Comparison of ENCODE assay signal across 11 mouse cellular contexts in the genomic region with DNA sequence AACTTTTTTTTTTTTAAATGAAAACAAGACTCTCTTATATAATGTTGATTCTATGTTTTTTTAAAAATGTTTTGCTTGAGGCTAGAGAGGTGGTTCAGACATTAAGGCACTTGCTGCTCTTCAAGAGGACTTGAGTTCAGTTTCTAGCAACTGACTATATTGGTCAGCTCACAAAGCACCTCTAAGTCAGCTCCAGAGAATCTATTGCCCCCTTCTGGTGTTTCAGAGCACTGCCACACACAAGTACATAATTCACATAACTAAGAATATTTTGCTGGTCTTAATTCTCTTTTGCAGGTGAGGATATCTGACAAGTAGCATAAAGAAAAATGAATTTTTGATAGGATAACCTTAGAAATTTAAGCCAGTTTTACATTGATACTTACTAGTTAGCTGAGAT. TPM values are rescaled to one million over a fixed set of nuclear protein-coding genes. Genes with fewer than 3 reads are reported as not detected.
DNase-seq lines count a peak whose midpoint lies in the region; ATAC-seq and TF ChIP-seq lines count a peak whose summit lies in the region.
"Had no signal": no experiment of that assay in that cellular context is flagged by ENCODE, and none has a peak within 500 bp of the region (broad histone marks: within the 10 kb centered on the region; RNA-seq: fewer than 3 reads in every experiment).

No protein-coding gene starts in this region.

- H3K9me3 ChIP-seq in forebrain, embryonic 14.5 days (replicated peaks; ENCODE audit: control insufficient read depth, low read length) = no peaks in the 10 kb centered on the region
- no peaks in the 10 kb centered on the region for H3K9me3 ChIP-seq in forebrain, embryonic 16.5 days (ENCODE audit: control insufficient read depth, low read length)
- H3K9me3 ChIP-seq in liver, embryonic 14.5 days (ENCODE audit: control insufficient read depth, low read length) = no peaks in the 10 kb centered on the region
- no peaks in the 10 kb centered on the region for H3K9me3 ChIP-seq in liver, embryonic 12.5 days (replicated peaks)
- H3K9me3 ChIP-seq in CH12.LX (replicated peaks; ENCODE audit: low read length) = no peaks in the 10 kb centered on the region
- H3K9me3 ChIP-seq: embryonic facial prominence, embryonic 13.5 days; stomach, embryonic 15.5 days had no signal

- H3K27ac ChIP-seq in forebrain, embryonic 14.5 days (ENCODE audit: low read depth, low read length) = no peak overlapping the region
- H3K27ac ChIP-seq in forebrain, embryonic 16.5 days (ENCODE audit: low read length) = no peak overlapping the region
- no peak overlapping the region for H3K27ac ChIP-seq in liver, embryonic 14.5 days
- H3K27ac ChIP-seq in liver, embryonic 12.5 days = no peak overlapping the region
- H3K27ac ChIP-seq in CH12.LX (ENCODE audit: insufficient read depth, low read depth) = no peak overlapping the region
- H3K27ac ChIP-seq: embryonic facial prominence, embryonic 13.5 days; stomach, embryonic 15.5 days had no signal

- TF ChIP-seq EP300 in liver, embryonic 14.5 days (IDR thresholded peaks at IDR 0.05; ENCODE audit: low read depth) = no peak
- no peak for TF ChIP-seq EP300 in CH12.LX (IDR thresholded peaks at IDR 0.05; ENCODE audit: low read length)

- no peaks in the 10 kb centered on the region for H3K27me3 ChIP-seq in forebrain, embryonic 14.5 days (replicated peaks; ENCODE audit: control insufficient read depth, insufficient read depth, low read length)
- no peaks in the 10 kb centered on the region for H3K27me3 ChIP-seq in forebrain, embryonic 16.5 days (replicated peaks; ENCODE audit: control insufficient read depth, insufficient read depth, low read length)
- no peaks in the 10 kb centered on the region for H3K27me3 ChIP-seq in liver, embryonic 14.5 days (ENCODE audit: control insufficient read depth, insufficient read depth, low read length)
- no peaks in the 10 kb centered on the region for H3K27me3 ChIP-seq in liver, embryonic 12.5 days (replicated peaks)
- no peaks in the 10 kb centered on the region for H3K27me3 ChIP-seq in CH12.LX (replicated peaks)
- H3K27me3 ChIP-seq: embryonic facial prominence, embryonic 13.5 days; stomach, embryonic 15.5 days had no signal

- ATAC-seq in forebrain, embryonic 14.5 days = no peak
- no peak for ATAC-seq in forebrain, embryonic 16.5 days
- ATAC-seq in liver, embryonic 14.5 days (ENCODE audit: insufficient read depth) = no peak
- no peak for ATAC-seq in liver, embryonic 12.5 days
- ATAC-seq: hindbrain, embryonic 16.5 days had no signal

- no peak overlapping the region for H3K4me2 ChIP-seq in forebrain, embryonic 14.5 days (ENCODE audit: low read length)
- H3K4me2 ChIP-seq in forebrain, embryonic 16.5 days (ENCODE audit: low read length) = no peak overlapping the region
- no peak overlapping the region for H3K4me2 ChIP-seq in liver, embryonic 14.5 days (ENCODE audit: low read depth)
- no peak overlapping the region for H3K4me2 ChIP-seq in liver, embryonic 12.5 days
- H3K4me2 ChIP-seq in CH12.LX (ENCODE audit: insufficient read depth, low read depth, poor library complexity, severe bottlenecking) = no peak overlapping the region
- H3K4me2 ChIP-seq: embryonic facial prominence, embryonic 13.5 days; stomach, embryonic 15.5 days had no signal

- no peaks in the 10 kb centered on the region for H3K4me1 ChIP-seq in forebrain, embryonic 14.5 days (ENCODE audit: control insufficient read depth, insufficient read depth, low read length)
- H3K4me1 ChIP-seq in forebrain, embryonic 16.5 days (replicated peaks; ENCODE audit: control insufficient read depth, insufficient read depth, low read length) = 0 out of 2 replicates have a peak, but pooled peaks cover 4% of the 10 kb centered on the region
- H3K4me1 ChIP-seq in liver, embryonic 14.5 days (replicated peaks; ENCODE audit: control insufficient read depth in 2 of 2, insufficient read depth in 2 of 2, low read length in 1 of 2) = no peaks in the 10 kb centered on the region; a peak in 1 of 4 replicates
- no peaks in the 10 kb centered on the region for H3K4me1 ChIP-seq in liver, embryonic 12.5 days
- H3K4me1 ChIP-seq in CH12.LX (ENCODE audit: control insufficient read depth in 1 of 2, insufficient read depth in 2 of 2) = peaks cover 0 to 9% of the 10 kb centered on the region in 2 experiments; a peak in 1 of 4 replicates
- H3K4me1 ChIP-seq: embryonic facial prominence, embryonic 13.5 days; stomach, embryonic 15.5 days had no signal

- TF ChIP-seq RAD21 in CH12.LX (IDR thresholded peaks at IDR 0.05; ENCODE audit: low read depth, low read length) = peak; percentile 42

- peak; percentile 36 for DNase-seq in forebrain, embryonic 14.5 days (ENCODE audit: low spot score)
- peak in 1 of 3 experiments; percentile 10 for DNase-seq in liver, embryonic 14.5 days (ENCODE audit: low read depth in 3 of 3, low spot score in 3 of 3)
- peak; percentile 41 for DNase-seq in CH12.LX (ENCODE audit: extremely low read depth)
- DNase-seq in embryo, embryonic 9.5 days (ENCODE audit: extremely low spot score) = peak; percentile 14
- DNase-seq in ovary, adult 18-20 months (ENCODE audit: low spot score) = no peak
- DNase-seq in adrenal gland, postnatal 4 days (ENCODE audit: low spot score in 2 of 2) = no peak

- dilution Hi-C loops in CH12.LX (cut with MboI; ENCODE audit: extremely low pct_ligation_motif_present, extremely low pct_unique_long_range_greater_than_20kb, low sequenced_read_pairs) = no loop called here

- TF ChIP-seq POLR2A in CH12.LX (IDR thresholded peaks at IDR 0.05; ENCODE audit: low read depth, low read length) = no peak

- no peak overlapping the region for H3K9ac ChIP-seq in forebrain, embryonic 14.5 days (ENCODE audit: low read length)
- no peak overlapping the region for H3K9ac ChIP-seq in forebrain, embryonic 16.5 days (replicated peaks; ENCODE audit: low read depth, low read length)
- no peak overlapping the region for H3K9ac ChIP-seq in liver, embryonic 14.5 days (replicated peaks)
- H3K9ac ChIP-seq in liver, embryonic 12.5 days = no peak overlapping the region
- H3K9ac ChIP-seq in CH12.LX (ENCODE audit: insufficient read depth, low read depth) = no peak overlapping the region
- H3K9ac ChIP-seq: embryonic facial prominence, embryonic 13.5 days; stomach, embryonic 15.5 days had no signal

- H3K79me2 ChIP-seq in CH12.LX (replicated peaks; ENCODE audit: control insufficient read depth, extremely low read depth, insufficient read depth, poor library complexity, severe bottlenecking) = peaks cover 2% of the 10 kb centered on the region; the same call in 1 of the 2 replicates

- H3K4me3 ChIP-seq in forebrain, embryonic 14.5 days (ENCODE audit: low read depth, low read length) = no peak overlapping the region
- H3K4me3 ChIP-seq in forebrain, embryonic 16.5 days (replicated peaks; ENCODE audit: low read length) = no peak overlapping the region
- H3K4me3 ChIP-seq in liver, embryonic 14.5 days (ENCODE audit: insufficient read depth in 1 of 2, low read depth in 2 of 2, low read length in 2 of 2) = no peak overlapping the region
- H3K4me3 ChIP-seq in liver, embryonic 12.5 days = no peak overlapping the region
- H3K4me3 ChIP-seq in CH12.LX (replicated peaks in 1 of 3; ENCODE audit: low read depth in 2 of 3, low read length in 2 of 3, poor library complexity in 1 of 3) = no peak overlapping the region
- H3K4me3 ChIP-seq: embryonic facial prominence, embryonic 13.5 days; stomach, embryonic 15.5 days had no signal

- TF ChIP-seq CTCF in liver, embryonic 14.5 days (IDR thresholded peaks at IDR 0.05; ENCODE audit: low read depth) = peak; percentile 28; the same call in 1 of the 2 replicates
- peak; percentile 12 to 61; a peak in 2 of 4 replicates for TF ChIP-seq CTCF in CH12.LX (conservative IDR thresholded peaks at IDR 0.05 in 1 of 2, IDR thresholded peaks at IDR 0.05 in 1 of 2; ENCODE audit: low read depth in 2 of 2, low read length in 2 of 2)

- peaks cover 33% of the 10 kb centered on the region for H3K36me3 ChIP-seq in forebrain, embryonic 14.5 days (ENCODE audit: control insufficient read depth, insufficient read depth, low read length)
- peaks cover 10% of the 10 kb centered on the region for H3K36me3 ChIP-seq in forebrain, embryonic 16.5 days (ENCODE audit: control insufficient read depth, insufficient read depth)
- H3K36me3 ChIP-seq in liver, embryonic 14.5 days (replicated peaks; ENCODE audit: control insufficient read depth, insufficient read depth, low read depth) = peaks cover 23% of the 10 kb centered on the region
- peaks cover 59% of the 10 kb centered on the region for H3K36me3 ChIP-seq in liver, embryonic 12.5 days
- peaks cover 10 to 40% of the 10 kb centered on the region in 2 experiments for H3K36me3 ChIP-seq in CH12.LX (replicated peaks in 1 of 2; ENCODE audit: control insufficient read depth in 1 of 2, insufficient read depth in 1 of 2, low read length in 1 of 2)

- in situ Hi-C loops in CH12.LX (cut with MboI; ENCODE audit: low pct_ligation_motif_present, low pct_unique_long_range_greater_than_20kb, low sequenced_read_pairs) = no loop called here

TF ChIP-seq in CH12.LX, 34 proteins besides CTCF, POLR2A, EP300 and RAD21:
- TF ChIP-seq E2F4 (IDR thresholded peaks at IDR 0.05; ENCODE audit: insufficient replicate concordance, low read depth, low read length) = no peak
- TF ChIP-seq ZNF384 (IDR thresholded peaks at IDR 0.05; ENCODE audit: low read depth, low read length) = no peak
- peak; percentile 53 for TF ChIP-seq SMC3 (IDR thresholded peaks at IDR 0.05; ENCODE audit: low read depth, low read length)
- TF ChIP-seq ZKSCAN1 (IDR thresholded peaks at IDR 0.05; ENCODE audit: borderline replicate concordance, low read depth, low read length) = no peak

RNA-seq across cellular contexts. Expression of gene Fam208a, which starts 12.3 kb away (rescaled TPM):
- polyA plus RNA-seq in forebrain, embryonic 14.5 days (2014; fragmentation: Nextera tagmentation; extraction: Ambion mirVana) = 8.7 and 13.3 TPM in 2 replicates
- 13.7 and 17.4 TPM in 2 replicates for polyA plus RNA-seq in forebrain, embryonic 16.5 days (2015; fragmentation: Nextera tagmentation; extraction: Ambion mirVana)
- 6.5 and 9.0 TPM in 2 replicates for polyA plus RNA-seq in liver, embryonic 14.5 days (2012; rRNA removed)
- 2.2 and 2.3 TPM in 2 replicates for polyA plus RNA-seq in liver, embryonic 14.5 days (2014; fragmentation: Nextera tagmentation; extraction: Ambion mirVana)
- polyA plus RNA-seq in liver, embryonic 12.5 days (2016; fragmentation: Nextera tagmentation; extraction: Ambion mirVana) = 9.3 and 9.4 TPM in 2 replicates
- total RNA-seq in CH12.LX (2012; rRNA removed) = 7.5 and 8.2 TPM in 2 replicates
- total RNA-seq in CH12.LX (2014; rRNA removed) = 11.4 and 13.3 TPM in 2 replicates
- 4.0 and 4.4 TPM in 2 replicates for polyA plus RNA-seq in CH12.LX (2012; ENCODE audit: insufficient read length, low read depth)
- 10 to 100 TPM; 22.3 to 24.6 TPM for total RNA-seq in adrenal gland, postnatal 4 days (2021)

Comparison
In these comparisons a context has a peak if more than half of its experiments do, and no peak if none do; other contexts are left out.
1. DNase-seq: peak in forebrain, embryonic 14.5 days (single experiment), CH12.LX (single experiment) and embryo, embryonic 9.5 days (single experiment); none in ovary, adult 18-20 months (single experiment) and adrenal gland, postnatal 4 days (0 of 2).